Mouse (Mus musculus): ENCODE measurements around the gene Agmat.

GRCm38 (mm10) chr4:141730401-141730800 lies 16.1 kb upstream of the Agmat start:
- no peak for TF ChIP-seq POLR2A (IDR thresholded peaks at IDR 0.05; ENCODE audit: extremely low read depth, insufficient read depth, low read length)
- TF ChIP-seq CTCF (IDR thresholded peaks at IDR 0.05; ENCODE audit: extremely low read depth, insufficient read depth, low read length): no peak
